Mouse (Mus musculus) stomach, postnatal 0 days (tissue): ENCODE data around the gene Sctr.

Experiments
- CTCF ChIP-seq: IDR thresholded peaks from 2 replicates; pipeline ENCODE4 v1.5.1; 2016; ENCODE audit warnings: antibody characterized with exemption, low read depth, mild to moderate bottlenecking, moderate library complexity
- EP300 ChIP-seq: optimal IDR thresholded peaks from 2 replicates; pipeline ENCODE3; 2016; ENCODE audit warnings: antibody characterized with exemption

- TF ChIP-seq EP300 (no peak), CTCF (no peak)
Observed at GRCm38 (mm10) chr1:120020322-120020897, 13.7 kb downstream of the Sctr start.
